Mouse (Mus musculus) liver, adult 2 months (tissue): ENCODE data around the gene Mcf2l.

Experiments
- CTCF ChIP-seq: fragments of 200-500 bp; IDR thresholded peaks from 2 replicates; pipeline ENCODE4 v1.5.1; 2011; ENCODE audit warnings: low read depth, low read length, control low read depth
- POLR2A ChIP-seq: fragments of 200-500 bp; IDR thresholded peaks from 2 replicates; pipeline ENCODE4 v1.6.1; 2011; ENCODE audit warnings: low read length, control low read depth; ENCODE audit not compliant: insufficient read depth; ENCODE audit errors: extremely low read depth

GRCm38 (mm10) chr8:12976290-12976689, 102.7 kb downstream of the Mcf2l start:
- TF ChIP-seq CTCF (no peak), POLR2A (no peak)
